Mouse (Mus musculus): ENCODE results near the gene Naa80. TPM values are rescaled to one million over a fixed set of nuclear protein-coding genes. Genes with fewer than 3 reads are reported as not detected.
"Not testable (repeated sequence)": the region's sequence is repeated elsewhere in the genome, so short reads cannot be mapped to it uniquely, and the experiment has no call there.

Naa80 gene
- polyA plus RNA-seq, 1 experiment from 2014 or later, result 15.1 TPM

GRCm38 (mm10) chr9:107551890-107552355 lies 26.8 kb upstream of the Naa80 start:
- H3K4me3 ChIP-seq (replicated peaks), result peak overlapping the region; percentile 56
- peak overlapping the region; percentile 71 for H3K9ac ChIP-seq
- peak overlapping the region; percentile 63 for H3K27ac ChIP-seq
- ATAC-seq, result no peak
- H3K27me3 ChIP-seq (replicated peaks), result no peaks in the 10 kb centered on the region
- 17% methylated on average over 8 of the region's 8 CpGs for WGBS
- H3K4me2 ChIP-seq (replicated peaks), result peak overlapping the region; percentile 97
- H3K4me1 ChIP-seq (replicated peaks), result peaks cover 43% of the 10 kb centered on the region
- no peaks in the 10 kb centered on the region for H3K36me3 ChIP-seq
- no peaks in the 10 kb centered on the region for H3K9me3 ChIP-seq

GRCm38 (mm10) chr9:107552690-107553393 lies 25.8 kb upstream of the Naa80 start:
- Histone ChIP-seq H3K36me3 (peaks cover 8% of the 10 kb centered on the region), H3K9me3 (no peaks in the 10 kb centered on the region), H3K4me3 (replicated peaks) (no peak overlapping the region), H3K9ac (no peak overlapping the region), H3K27me3 (replicated peaks) (no peaks in the 10 kb centered on the region), H3K27ac (no peak overlapping the region), H3K4me2 (replicated peaks) (peak overlapping the region; percentile 97), H3K4me1 (replicated peaks) (peaks cover 38% of the 10 kb centered on the region)
- no peak for ATAC-seq
- WGBS, result 77% methylated on average over 5 of the region's 5 CpGs

- Histone ChIP-seq H3K4me3 (replicated peaks) (peak overlapping the region; percentile 76), H3K9me3 (no peaks in the 10 kb centered on the region), H3K4me1 (replicated peaks) (peaks cover 38% of the 10 kb centered on the region), H3K27me3 (replicated peaks) (no peaks in the 10 kb centered on the region), H3K9ac (peak overlapping the region; percentile 70), H3K4me2 (replicated peaks) (peak overlapping the region; percentile 97), H3K27ac (peak overlapping the region; percentile 89), H3K36me3 (peaks cover 16% of the 10 kb centered on the region)
- peak; percentile 46 for ATAC-seq
- 4% methylated on average over 37 of the region's 37 CpGs for WGBS
These were observed 25.0 kb upstream of the Naa80 start for GRCm38 (mm10) chr9:107553541-107554318.

- H3K27ac ChIP-seq, result peak overlapping the region; percentile 96
- H3K9me3 ChIP-seq, result no peaks in the 10 kb centered on the region
- peak; percentile 91 for ATAC-seq
- peaks cover 21% of the 10 kb centered on the region for H3K36me3 ChIP-seq
- no peaks in the 10 kb centered on the region for H3K27me3 ChIP-seq (replicated peaks)
- H3K4me2 ChIP-seq (replicated peaks), result peak overlapping the region; percentile 97
- WGBS, result under 1% methylated on average over 53 of the region's 53 CpGs
- peak overlapping the region; percentile 82 for H3K9ac ChIP-seq
- H3K4me1 ChIP-seq (replicated peaks), result peaks cover 38% of the 10 kb centered on the region
- peak overlapping the region; percentile 76 for H3K4me3 ChIP-seq (replicated peaks)
These were observed 24.3 kb upstream of the Naa80 start for GRCm38 (mm10) chr9:107554319-107554825.

- Histone ChIP-seq H3K27me3 (replicated peaks) (no peaks in the 10 kb centered on the region), H3K4me2 (replicated peaks) (peak overlapping the region; percentile 97), H3K36me3 (peaks cover 27% of the 10 kb centered on the region), H3K27ac (peak overlapping the region; percentile 96), H3K4me3 (replicated peaks) (peak overlapping the region; percentile 76), H3K4me1 (replicated peaks) (peaks cover 38% of the 10 kb centered on the region), H3K9ac (peak overlapping the region; percentile 82), H3K9me3 (no peaks in the 10 kb centered on the region)
- ATAC-seq, result peak; percentile 39
- WGBS, result under 1% methylated on average over 23 of the region's 23 CpGs
These were observed 23.6 kb upstream of the Naa80 start for GRCm38 (mm10) chr9:107555031-107555457.

- Histone ChIP-seq H3K27me3 (replicated peaks) (no peaks in the 10 kb centered on the region), H3K9ac (peak overlapping the region; percentile 82), H3K4me3 (replicated peaks) (peak overlapping the region; percentile 76), H3K27ac (peak overlapping the region; percentile 96), H3K4me1 (replicated peaks) (peaks cover 34% of the 10 kb centered on the region), H3K36me3 (peaks cover 29% of the 10 kb centered on the region), H3K4me2 (replicated peaks) (peak overlapping the region; percentile 97), H3K9me3 (no peaks in the 10 kb centered on the region)
- 32% methylated on average over 2 of the region's 2 CpGs for WGBS
- no peak for ATAC-seq
These were observed 23.0 kb upstream of the Naa80 start for GRCm38 (mm10) chr9:107555701-107556100.

GRCm38 (mm10) chr9:107556346-107556745 lies 22.3 kb upstream of the Naa80 start:
- Histone ChIP-seq H3K36me3 (peaks cover 34% of the 10 kb centered on the region), H3K4me1 (replicated peaks) (peaks cover 29% of the 10 kb centered on the region), H3K9ac (peak overlapping the region; percentile 82; the same call in 1 of the 2 replicates), H3K4me2 (replicated peaks) (peak overlapping the region; percentile 97), H3K9me3 (no peaks in the 10 kb centered on the region), H3K27ac (peak overlapping the region; percentile 96; the same call in 1 of the 2 replicates), H3K27me3 (replicated peaks) (no peaks in the 10 kb centered on the region), H3K4me3 (replicated peaks) (peak overlapping the region; percentile 76)
- 56% methylated on average over 3 of the region's 3 CpGs for WGBS
- ATAC-seq, result no peak

GRCm38 (mm10) chr9:107563029-107563581 lies 15.6 kb upstream of the Naa80 start, which contains the start of gene Tusc2:
Gene Tusc2, plus strand, starts transcription at chr9:107563255.
- WGBS, result under 1% methylated on average over 46 of the region's 46 CpGs
- Histone ChIP-seq H3K27me3 (replicated peaks) (no peaks in the 10 kb centered on the region), H3K4me3 (replicated peaks) (peak within 1 kb of the TSS; percentile 95), H3K9ac (peak within 1 kb of the TSS; percentile 87), H3K4me1 (replicated peaks) (peaks cover 33% of the 10 kb centered on the region), H3K36me3 (peaks cover 30% of the 10 kb centered on the region), H3K27ac (0 out of 2 replicates have a peak within 1 kb of the TSS, but pooled peaks have one; percentile 25), H3K4me2 (replicated peaks) (peak within 1 kb of the TSS; percentile 81), H3K9me3 (no peaks in the 10 kb centered on the region)
- ATAC-seq, result peak; percentile 95

GRCm38 (mm10) chr9:107565556-107565955 lies 13.1 kb upstream of the Naa80 start:
- not testable (repeated sequence) for H3K27me3 ChIP-seq (replicated peaks); H3K9ac ChIP-seq; H3K9me3 ChIP-seq; H3K27ac ChIP-seq; ATAC-seq; H3K4me3 ChIP-seq (replicated peaks)
- H3K4me2 ChIP-seq (replicated peaks), result 0 out of 2 replicates have a peak overlapping the region, but pooled peaks have one; percentile 1
- peaks cover 17% of the 10 kb centered on the region for H3K36me3 ChIP-seq
- WGBS, result 50% methylated on average over 5 of the region's 5 CpGs
- peaks cover 41% of the 10 kb centered on the region for H3K4me1 ChIP-seq (replicated peaks)

GRCm38 (mm10) chr9:107566041-107566709 lies 12.5 kb upstream of the Naa80 start:
- Histone ChIP-seq H3K27me3 (replicated peaks) (no peaks in the 10 kb centered on the region), H3K9ac (no peak overlapping the region), H3K4me3 (replicated peaks) (no peak overlapping the region), H3K4me1 (replicated peaks) (peaks cover 46% of the 10 kb centered on the region), H3K36me3 (peaks cover 14% of the 10 kb centered on the region), H3K4me2 (replicated peaks) (no peak overlapping the region; the same call in 1 of the 2 replicates), H3K9me3 (no peaks in the 10 kb centered on the region), H3K27ac (peak overlapping the region; percentile 83)
- no peak for ATAC-seq
- WGBS, result 51% methylated on average over 15 of the region's 15 CpGs

GRCm38 (mm10) chr9:107566855-107567254 lies 11.8 kb upstream of the Naa80 start:
- Histone ChIP-seq H3K27me3 (replicated peaks) (no peaks in the 10 kb centered on the region), H3K27ac (peak overlapping the region; percentile 83), H3K9me3 (no peaks in the 10 kb centered on the region), H3K4me2 (replicated peaks) (0 out of 2 replicates have a peak overlapping the region, but pooled peaks have one; percentile 18), H3K4me3 (replicated peaks) (no peak overlapping the region), H3K36me3 (peaks cover 12% of the 10 kb centered on the region), H3K4me1 (replicated peaks) (peaks cover 53% of the 10 kb centered on the region), H3K9ac (no peak overlapping the region)
- ATAC-seq, result no peak
- 54% methylated on average over 3 of the region's 3 CpGs for WGBS
